Mouse (Mus musculus) left cerebral cortex, adult 9 months (tissue): ENCODE data around the gene Myt1l.
A peak's percentile ranks its signal among the peaks of the same experiment; 100 is the strongest.

ENCODE experiments used
- DNase-seq, 2 experiments: peaks; one replicate each; pipeline ENCODE4 v3.0.0; 2022; ENCODE audit warnings: low spot score in 2 of 2

The Myt1l gene

GRCm38 (mm10) chr12:29569311-29569710 is 41.1 kb downstream of the Myt1l start:
- no peak for DNase-seq

GRCm38 (mm10) chr12:29570351-29570750 is 42.2 kb downstream of the Myt1l start:
- DNase-seq: no peak

- no peak for DNase-seq
These were observed 43.4 kb downstream of the Myt1l start for GRCm38 (mm10) chr12:29571613-29572012.

GRCm38 (mm10) chr12:29593787-29594186 is 65.6 kb downstream of the Myt1l start:
- peak in 1 of 2 experiments; percentile 60 for DNase-seq

GRCm38 (mm10) chr12:29599916-29600315 is 71.7 kb downstream of the Myt1l start:
- no peak for DNase-seq

- no peak for DNase-seq
These were observed 73.0 kb downstream of the Myt1l start for GRCm38 (mm10) chr12:29601223-29601622.

- no peak for DNase-seq
These were observed 76.5 kb downstream of the Myt1l start for GRCm38 (mm10) chr12:29604659-29605058.

GRCm38 (mm10) chr12:29605124-29605523 is 76.9 kb downstream of the Myt1l start:
- no peak for DNase-seq

GRCm38 (mm10) chr12:29606221-29606620 is 78.0 kb downstream of the Myt1l start:
- peak in 1 of 2 experiments; percentile 48 for DNase-seq

- DNase-seq: no peak
These were observed 89.6 kb downstream of the Myt1l start for GRCm38 (mm10) chr12:29617746-29618145.

GRCm38 (mm10) chr12:29621530-29621929 is 93.3 kb downstream of the Myt1l start:
- DNase-seq: no peak

- no peak for DNase-seq
These were observed 100.0 kb downstream of the Myt1l start for GRCm38 (mm10) chr12:29627956-29628750.

GRCm38 (mm10) chr12:29629875-29630538 is 101.8 kb downstream of the Myt1l start:
- peak; percentile 33 to 64 for DNase-seq

GRCm38 (mm10) chr12:29634509-29634908 is 106.3 kb downstream of the Myt1l start:
- no peak for DNase-seq

- DNase-seq: no peak
These were observed 111.5 kb downstream of the Myt1l start for GRCm38 (mm10) chr12:29639543-29640196.

GRCm38 (mm10) chr12:29640201-29640600 is 112.0 kb downstream of the Myt1l start:
- no peak for DNase-seq

GRCm38 (mm10) chr12:29642915-29643314 is 114.7 kb downstream of the Myt1l start:
- no peak for DNase-seq

GRCm38 (mm10) chr12:29644091-29644490 is 115.9 kb downstream of the Myt1l start:
- no peak for DNase-seq

GRCm38 (mm10) chr12:29644721-29645120 is 116.5 kb downstream of the Myt1l start:
- no peak for DNase-seq

- DNase-seq: no peak
These were observed 121.4 kb downstream of the Myt1l start for GRCm38 (mm10) chr12:29649510-29650152.

- DNase-seq: no peak
These were observed 124.3 kb downstream of the Myt1l start for GRCm38 (mm10) chr12:29652516-29652915.

GRCm38 (mm10) chr12:29655197-29655632 is 127.0 kb downstream of the Myt1l start:
- peak in 1 of 2 experiments; percentile 51 for DNase-seq
